Mouse (Mus musculus) kidney, postnatal 0 days (tissue): ENCODE measurements at regions not wholly inside any gene's neighbourhood (a gene's known extent, or its start where the extent isn't known, plus 50 kb on each side); places are given as distances from the start of the nearest gene placed in this dataset.
A peak's percentile ranks its signal among the peaks of the same experiment; 100 is the strongest.

Experiments
- ATAC-seq: fragments of 200-750 bp; cut with Nextera tagmentation; replicated peaks from 2 replicates; pipeline ENCODE4 v1.8.0; 2017; ENCODE audit warnings: low read depth, moderate number of reproducible peaks, moderate TSS enrichment, moderate library complexity; ENCODE audit not compliant: low FRiP score
- DNase-seq: peaks from one replicate; pipeline ENCODE4 v3.0.0-alpha.2; 2016; ENCODE audit warnings: low spot score
- H3K27ac ChIP-seq: fragments of 300-500 bp; sonication (generic); 2 replicates; pipeline ENCODE4 v1.5.1; 2014; ENCODE audit warnings: mild to moderate bottlenecking
- H3K27me3 ChIP-seq: fragments of 300-500 bp; sonication (generic); 2 replicates; pipeline ENCODE4 v1.6.1; 2014; ENCODE audit warnings: low read length, mixed read lengths; ENCODE audit not compliant: insufficient read depth
- H3K36me3 ChIP-seq: fragments of 300-500 bp; sonication (generic); 2 replicates; pipeline ENCODE4 v1.6.1; 2014; ENCODE audit warnings: low read length, mixed read lengths; ENCODE audit not compliant: insufficient read depth
- H3K4me1 ChIP-seq: fragments of 300-500 bp; sonication (generic); replicated peaks from 2 replicates; pipeline ENCODE4 v1.6.1; 2014; ENCODE audit warnings: antibody characterized with exemption, low read length, mixed read lengths; ENCODE audit not compliant: insufficient read depth
- H3K4me2 ChIP-seq: fragments of 300-500 bp; sonication (generic); 2 replicates; pipeline ENCODE4 v1.6.1; 2014; ENCODE audit warnings: mild to moderate bottlenecking, low read length, moderate library complexity, mixed read lengths
- H3K4me3 ChIP-seq: fragments of 300-500 bp; sonication (generic); replicated peaks from 2 replicates; pipeline ENCODE4 v1.5.1; 2014; ENCODE audit warnings: low read depth, low read length
- H3K9ac ChIP-seq: fragments of 300-500 bp; sonication (generic); 2 replicates; pipeline ENCODE4 v1.6.1; 2014; ENCODE audit warnings: low read depth, low read length
- H3K9me3 ChIP-seq: fragments of 300-500 bp; sonication (generic); replicated peaks from 2 replicates; pipeline ENCODE4 v1.6.1; 2016; ENCODE audit warnings: low read length, inconsistent platforms, mixed read lengths
- CTCF ChIP-seq: IDR thresholded peaks from 2 replicates; pipeline ENCODE4 v1.5.1; 2016; ENCODE audit warnings: antibody characterized with exemption, low read depth, mild to moderate bottlenecking, moderate library complexity
- WGBS: fragments of 180-500 bp; shearing (Covaris S2); extraction: QIAGEN DNeasy Blood & Tissue Kit; methylation state at CpG from one replicate; pipeline ENCODE4 v1.1.7; 2014; 5-methylcytosine and 5-hydroxymethylcytosine counted together

DNA sequence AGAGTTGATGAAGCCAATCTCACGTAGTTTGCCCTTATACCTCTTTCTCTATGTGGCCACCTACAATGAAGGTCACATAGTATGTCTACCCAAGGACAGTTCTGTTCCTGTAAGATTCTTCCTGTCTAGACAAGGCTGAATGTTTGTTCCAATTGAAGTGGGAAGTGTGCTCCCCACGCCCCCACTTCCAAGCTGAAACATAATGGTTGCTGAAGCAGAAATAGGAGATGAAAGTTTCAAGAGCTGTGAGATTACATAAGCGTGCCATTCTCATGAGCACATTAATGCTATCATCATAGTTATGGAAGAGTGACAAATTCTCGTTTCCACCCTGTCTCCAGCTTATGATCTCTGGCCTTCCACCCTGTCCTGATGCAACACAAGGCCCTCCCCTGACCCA lies 320.8 kb upstream of the Vstm2b start:
- DNase-seq (no peak), ATAC-seq (no peak)
- Histone ChIP-seq H3K36me3 (no peaks in the 10 kb centered on the region), H3K4me2 (no peak overlapping the region), H3K4me1 (no peaks in the 10 kb centered on the region), H3K27me3 (no peaks in the 10 kb centered on the region), H3K9ac (no peak overlapping the region), H3K27ac (no peak overlapping the region), H3K9me3 (no peaks in the 10 kb centered on the region), H3K4me3 (no peak overlapping the region)
- 72% methylated on average over 4 of the region's 4 CpGs for WGBS
- TF ChIP-seq CTCF, result no peak

DNA sequence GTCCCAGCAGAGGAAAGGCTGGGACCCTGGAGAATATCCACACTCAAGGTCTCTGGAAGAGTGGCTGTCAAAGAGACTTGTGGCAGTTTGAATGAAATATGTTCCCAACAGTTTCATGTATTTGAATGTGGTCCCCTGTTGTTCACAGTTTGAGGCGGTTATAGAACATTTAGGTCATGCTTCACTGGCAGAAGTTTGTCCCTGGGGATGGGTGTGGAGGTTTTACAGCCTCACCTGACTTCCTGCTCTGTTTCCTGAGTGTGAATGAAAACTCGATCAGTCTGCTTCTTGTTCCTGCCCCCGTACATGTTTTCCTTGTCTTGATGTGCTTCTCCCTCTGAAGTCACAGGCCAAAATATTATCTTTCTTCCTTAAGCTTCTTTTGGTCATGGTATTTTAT lies 277.4 kb upstream of the Vstm2b start:
- WGBS, result 34% methylated on average over 3 of the region's 3 CpGs
- H3K27me3 ChIP-seq, result no peaks in the 10 kb centered on the region
- ATAC-seq (no peak), DNase-seq (no peak)
- H3K4me3 ChIP-seq, result no peak overlapping the region
- no peaks in the 10 kb centered on the region for H3K4me1 ChIP-seq
- H3K36me3 ChIP-seq, result no peaks in the 10 kb centered on the region
- no peaks in the 10 kb centered on the region for H3K9me3 ChIP-seq
- TF ChIP-seq CTCF, result no peak
- H3K4me2 ChIP-seq, result no peak overlapping the region
- H3K27ac ChIP-seq, result no peak overlapping the region
- H3K9ac ChIP-seq, result no peak overlapping the region

DNA sequence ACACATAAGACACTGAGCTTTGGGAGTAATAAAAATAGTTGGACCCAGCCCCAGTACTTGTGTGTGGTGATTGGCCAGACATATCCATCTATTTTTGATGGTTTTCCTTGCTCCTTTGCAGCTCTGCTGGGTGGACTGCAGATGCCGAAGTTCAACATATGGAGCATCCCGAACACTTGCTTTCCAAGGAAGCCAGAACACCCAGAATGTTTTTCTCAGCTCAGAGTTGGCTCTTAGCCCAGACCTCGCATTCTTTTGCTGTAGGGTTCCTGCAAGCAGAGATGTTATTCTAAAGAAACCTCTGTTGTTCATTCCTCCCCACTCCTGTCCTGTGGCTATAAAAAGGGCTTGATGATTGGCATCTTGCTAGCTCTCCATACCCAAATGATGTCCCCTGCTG lies 275.3 kb upstream of the Vstm2b start:
- H3K27ac ChIP-seq, result no peak overlapping the region
- WGBS, result 26% methylated on average over 3 of the region's 3 CpGs
- DNase-seq, result peak; percentile 86

DNA sequence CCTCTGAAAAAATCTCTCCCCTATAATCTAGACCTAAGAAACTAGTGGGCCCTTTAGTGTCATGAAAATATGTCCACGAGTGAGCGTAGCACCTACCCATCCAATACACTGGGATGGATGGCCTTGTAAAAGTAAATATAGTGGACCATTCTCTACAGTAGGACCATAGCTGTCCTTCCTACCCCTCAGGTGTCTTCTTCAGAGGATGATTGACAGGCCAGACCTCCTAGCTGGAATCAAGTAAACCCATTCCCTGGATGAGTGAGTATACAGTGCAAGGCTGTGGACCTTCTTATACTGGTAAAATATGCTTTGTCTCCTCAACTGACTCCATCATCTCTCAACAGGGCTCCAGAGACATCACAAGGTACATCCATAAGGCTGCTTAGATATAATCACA lies 274.8 kb upstream of the Vstm2b start:
- ATAC-seq (no peak), DNase-seq (no peak)
- WGBS, result 85% methylated on average over 2 of the region's 2 CpGs
- Histone ChIP-seq H3K9me3 (no peaks in the 10 kb centered on the region), H3K4me3 (no peak overlapping the region), H3K27ac (no peak overlapping the region), H3K27me3 (no peaks in the 10 kb centered on the region), H3K4me2 (no peak overlapping the region), H3K9ac (no peak overlapping the region), H3K36me3 (no peaks in the 10 kb centered on the region), H3K4me1 (no peaks in the 10 kb centered on the region)
- no peak for TF ChIP-seq CTCF

More for the DNA sequence above, 275.3 kb upstream of the Vstm2b start:
- Histone ChIP-seq H3K9ac (no peak overlapping the region), H3K4me1 (no peaks in the 10 kb centered on the region), H3K27me3 (no peaks in the 10 kb centered on the region), H3K4me3 (no peak overlapping the region), H3K4me2 (no peak overlapping the region), H3K9me3 (no peaks in the 10 kb centered on the region), H3K36me3 (no peaks in the 10 kb centered on the region)
- no peak for TF ChIP-seq CTCF
- no peak for ATAC-seq

DNA sequence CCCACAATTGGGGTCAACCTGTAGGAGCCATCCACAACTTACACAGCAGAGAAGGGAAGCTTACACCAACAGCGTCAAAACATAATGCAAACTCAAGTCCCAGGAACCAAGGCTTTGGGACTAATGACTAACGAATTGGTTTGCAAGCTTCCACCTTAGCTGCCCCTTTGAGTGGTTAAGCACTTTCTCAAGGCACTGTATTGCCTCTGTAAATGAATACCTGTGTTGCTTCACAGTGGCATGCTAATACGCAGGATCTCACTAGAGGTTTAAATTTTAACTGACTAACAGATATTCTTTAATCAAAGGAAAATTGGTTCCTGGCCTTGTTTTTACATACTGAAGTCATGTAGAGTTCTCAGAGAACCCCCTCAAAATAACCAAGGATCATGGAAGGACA lies 261.8 kb upstream of the Vstm2b start:
- 0 out of 2 replicates have a peak, but pooled peaks have one; percentile 52 for ATAC-seq
- Histone ChIP-seq H3K9ac (no peak overlapping the region), H3K4me2 (no peak overlapping the region), H3K27ac (no peak overlapping the region), H3K36me3 (no peaks in the 10 kb centered on the region), H3K4me1 (no peaks in the 10 kb centered on the region), H3K27me3 (no peaks in the 10 kb centered on the region), H3K4me3 (no peak overlapping the region), H3K9me3 (no peaks in the 10 kb centered on the region)
- TF ChIP-seq CTCF, result no peak
- DNase-seq, result peak; percentile 31
- 67% methylated on average over 3 of the region's 3 CpGs for WGBS

DNA sequence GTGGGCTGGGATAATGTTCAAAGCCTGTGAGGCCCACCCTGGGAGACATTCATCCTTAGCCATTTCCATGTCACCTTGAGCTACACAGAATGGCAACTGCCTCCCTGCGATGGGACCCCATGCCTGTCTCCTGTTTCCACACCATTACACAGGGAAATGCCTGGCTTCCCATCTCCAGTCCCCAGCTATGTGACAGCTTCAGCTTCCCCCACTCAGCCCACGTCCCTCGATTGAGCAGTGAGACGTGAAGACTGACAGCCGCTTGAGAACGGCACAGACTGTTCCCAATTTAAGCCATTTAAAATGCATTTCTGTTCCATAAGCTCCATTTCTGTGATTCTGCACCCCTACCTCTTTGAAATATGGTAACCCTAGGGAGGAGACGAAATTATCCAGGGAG lies 243.1 kb upstream of the Vstm2b start:
- WGBS, result 40% methylated on average over 7 of the region's 7 CpGs

DNA sequence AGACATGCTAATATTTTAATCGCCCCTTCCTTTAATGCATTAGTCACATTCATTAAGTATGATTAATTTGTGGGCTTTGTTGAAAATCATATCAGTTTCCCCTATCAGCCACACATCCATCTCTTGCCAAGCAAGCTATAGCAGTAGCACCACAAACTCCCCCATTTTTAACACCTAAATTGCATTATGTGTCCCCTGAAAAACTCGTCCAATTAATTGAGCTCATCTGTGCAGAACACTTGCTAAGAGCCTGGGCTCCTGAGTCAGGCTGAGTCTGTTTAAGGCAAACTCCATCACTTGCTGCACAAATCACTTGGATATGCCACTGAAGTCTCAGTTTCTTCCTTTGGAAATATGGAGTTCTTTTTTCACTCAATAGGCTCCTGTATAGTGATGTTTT lies 242.7 kb upstream of the Vstm2b start:
- Histone ChIP-seq H3K27me3 (no peaks in the 10 kb centered on the region), H3K36me3 (no peaks in the 10 kb centered on the region), H3K4me2 (no peak overlapping the region), H3K9ac (no peak overlapping the region), H3K9me3 (no peaks in the 10 kb centered on the region), H3K4me3 (no peak overlapping the region), H3K4me1 (no peaks in the 10 kb centered on the region), H3K27ac (no peak overlapping the region)
- DNase-seq (no peak), ATAC-seq (no peak)
- 47% methylated on average over 2 of the region's 2 CpGs for WGBS
- no peak for TF ChIP-seq CTCF

More for the DNA sequence above, 243.1 kb upstream of the Vstm2b start:
- Histone ChIP-seq H3K4me2 (no peak overlapping the region), H3K27ac (no peak overlapping the region), H3K9me3 (no peaks in the 10 kb centered on the region), H3K27me3 (no peaks in the 10 kb centered on the region), H3K9ac (no peak overlapping the region), H3K36me3 (no peaks in the 10 kb centered on the region), H3K4me1 (no peaks in the 10 kb centered on the region), H3K4me3 (no peak overlapping the region)
- no peak for ATAC-seq
- no peak for TF ChIP-seq CTCF
- peak; percentile 44 for DNase-seq
